Mouse (Mus musculus) MEL (cell line): ENCODE data around the gene Macf1. TPM values are rescaled to one million over a fixed set of nuclear protein-coding genes. Genes with fewer than 3 reads are reported as not detected.
"Not testable (repeated sequence)": the region's sequence is repeated elsewhere in the genome, so short reads cannot be mapped to it uniquely, and the experiment has no call there.

Experiments
- DNase-seq: peaks from one replicate; pipeline ENCODE4 v3.0.0; 2011; ENCODE audit warnings: low read depth, low spot score
- H3K27ac ChIP-seq: 2 replicates; pipeline ENCODE4 v1.5.1; 2012; ENCODE audit warnings: low read depth, mild to moderate bottlenecking, control low read depth, low read length, moderate library complexity; ENCODE audit not compliant: control insufficient read depth
- H3K27me3 ChIP-seq, 2 experiments: fragments of 150-350 bp in 1 of 2; sonication (generic) in 1 of 2; 2 replicates each; pipeline ENCODE4 v1.6.1; 2012; ENCODE audit warnings: low read length in 2 of 2, mild to moderate bottlenecking in 2 of 2, improper control_type of control experiment in 1 of 2, moderate library complexity in 1 of 2; ENCODE audit not compliant: insufficient read depth in 2 of 2, control insufficient read depth in 1 of 2
- H3K36me3 ChIP-seq, 2 experiments: 2 replicates each; pipeline ENCODE4 v1.6.1; 2012 to 2014; ENCODE audit warnings: low read length in 2 of 2, improper control_type of control experiment in 1 of 2, inconsistent platforms in 1 of 2, mild to moderate bottlenecking in 1 of 2; ENCODE audit not compliant: insufficient read depth in 2 of 2, control insufficient read depth in 1 of 2
- H3K4me1 ChIP-seq, 2 experiments: fragments of 150-350 bp in 1 of 2; sonication (generic) in 1 of 2; 2 replicates each; pipeline ENCODE4 v1.6.1; 2012; ENCODE audit warnings: low read length in 2 of 2, improper control_type of control experiment in 1 of 2, mild to moderate bottlenecking in 1 of 2; ENCODE audit not compliant: insufficient read depth in 2 of 2, control insufficient read depth in 1 of 2
- H3K4me3 ChIP-seq, 2 experiments: fragments of 150-350 bp in 1 of 2; sonication (generic) in 1 of 2; 2 replicates each; pipeline ENCODE4 v1.5.1; 2012; ENCODE audit warnings: low read depth in 2 of 2, low read length in 2 of 2, mild to moderate bottlenecking in 2 of 2, moderate library complexity in 2 of 2, control low read depth in 1 of 2, improper control_type of control experiment in 1 of 2; ENCODE audit not compliant: control insufficient read depth in 1 of 2, insufficient read depth in 1 of 2
- H3K79me2 ChIP-seq: 2 replicates; pipeline ENCODE4 v1.6.1; 2012; ENCODE audit warnings: mild to moderate bottlenecking, low read length, moderate library complexity; ENCODE audit not compliant: control insufficient read depth, poor library complexity, insufficient read depth
- H3K9ac ChIP-seq: 2 replicates; pipeline ENCODE4 v1.6.1; 2012; ENCODE audit warnings: low read depth, mild to moderate bottlenecking, control low read depth, low read length, moderate library complexity; ENCODE audit not compliant: control insufficient read depth, poor library complexity, severe bottlenecking
- H3K9me3 ChIP-seq: fragments of 150-350 bp; sonication (generic); replicated peaks from 2 replicates; pipeline ENCODE4 v1.6.1; 2012; ENCODE audit warnings: mild to moderate bottlenecking, low read length, improper control_type of control experiment, moderate library complexity; ENCODE audit not compliant: insufficient read depth
- CHD1 ChIP-seq: IDR thresholded peaks from 2 replicates; pipeline ENCODE4 v1.6.1; 2012; ENCODE audit warnings: low read depth, mild to moderate bottlenecking, inconsistent platforms, low read length, improper control_type of control experiment
- CHD2 ChIP-seq: IDR thresholded peaks from 2 replicates; pipeline ENCODE4 v1.6.1; 2011; ENCODE audit warnings: low read length, improper control_type of control experiment
- E2F4 ChIP-seq: IDR thresholded peaks from 2 replicates; pipeline ENCODE4 v1.6.1; 2011; ENCODE audit warnings: low read depth, low read length, improper control_type of control experiment, borderline replicate concordance
- EP300 ChIP-seq, 2 experiments: IDR thresholded peaks; 2 replicates each; pipeline ENCODE4 v1.6.1; 2011; ENCODE audit warnings: improper control_type of control experiment in 2 of 2, low read length in 2 of 2, low read depth in 1 of 2, mild to moderate bottlenecking in 1 of 2
- ETS1 ChIP-seq: IDR thresholded peaks from 2 replicates; pipeline ENCODE4 v1.6.1; 2012; ENCODE audit warnings: low read depth, mild to moderate bottlenecking, inconsistent platforms, low read length, improper control_type of control experiment, moderate library complexity
- GABPA ChIP-seq: IDR thresholded peaks from 2 replicates; pipeline ENCODE4 v1.6.1; 2012; ENCODE audit warnings: low read depth, mild to moderate bottlenecking, inconsistent platforms, low read length, improper control_type of control experiment, moderate library complexity
- HCFC1 ChIP-seq: IDR thresholded peaks from 2 replicates; pipeline ENCODE4 v1.6.1; 2012; ENCODE audit warnings: low read depth, mild to moderate bottlenecking, inconsistent platforms, low read length, improper control_type of control experiment, moderate library complexity
- KAT2A ChIP-seq: conservative IDR thresholded peaks from 2 replicates; pipeline ENCODE4 v1.6.1; 2012; ENCODE audit warnings: low read depth, low read length, improper control_type of control experiment, inconsistent platforms
- MEF2A ChIP-seq: IDR thresholded peaks from 2 replicates; pipeline ENCODE4 v1.6.1; 2014; ENCODE audit warnings: low read depth, mild to moderate bottlenecking, inconsistent platforms, low read length, improper control_type of control experiment; ENCODE audit not compliant: poor library complexity, insufficient replicate concordance, severe bottlenecking; ENCODE audit errors: extremely low read depth
- MXI1 ChIP-seq: IDR thresholded peaks from 2 replicates; pipeline ENCODE4 v1.6.1; 2011; ENCODE audit warnings: mild to moderate bottlenecking, low read depth, low read length, improper control_type of control experiment
- NELFE ChIP-seq: IDR thresholded peaks from 2 replicates; pipeline ENCODE4 v1.6.1; 2011; ENCODE audit warnings: low read depth, low read length, improper control_type of control experiment
- NRF1 ChIP-seq: IDR thresholded peaks from 2 replicates; pipeline ENCODE4 v1.6.1; 2014; ENCODE audit warnings: low read depth, mild to moderate bottlenecking, inconsistent platforms, low read length, improper control_type of control experiment, moderate library complexity; ENCODE audit not compliant: poor library complexity, insufficient read depth, severe bottlenecking
- POLR2AphosphoS2 ChIP-seq: IDR thresholded peaks from 2 replicates; pipeline ENCODE4 v1.6.1; 2011; ENCODE audit warnings: low read length, improper control_type of control experiment
- RCOR1 ChIP-seq: IDR thresholded peaks from 2 replicates; pipeline ENCODE4 v1.6.1; 2012; ENCODE audit warnings: low read depth, mild to moderate bottlenecking, inconsistent platforms, low read length, improper control_type of control experiment
- SMC3 ChIP-seq: IDR thresholded peaks from 2 replicates; pipeline ENCODE4 v1.6.1; 2011; ENCODE audit warnings: low read depth, low read length, improper control_type of control experiment
- USF1 ChIP-seq: IDR thresholded peaks from 2 replicates; pipeline ENCODE4 v1.6.1; 2014; ENCODE audit warnings: low read depth, mild to moderate bottlenecking, inconsistent platforms, low read length, improper control_type of control experiment, moderate library complexity
- ZC3H11A ChIP-seq: IDR thresholded peaks from 2 replicates; pipeline ENCODE4 v1.6.1; 2012; ENCODE audit warnings: low read depth, mild to moderate bottlenecking, inconsistent platforms, low read length, improper control_type of control experiment
- ZMIZ1 ChIP-seq: IDR thresholded peaks from 2 replicates; pipeline ENCODE4 v1.6.1; 2012; ENCODE audit warnings: low read depth, mild to moderate bottlenecking, inconsistent platforms, low read length, improper control_type of control experiment, moderate library complexity
- ZNF384 ChIP-seq: IDR thresholded peaks from 2 replicates; pipeline ENCODE4 v1.6.1; 2012; ENCODE audit warnings: low read depth, mild to moderate bottlenecking, inconsistent platforms, low read length, improper control_type of control experiment
- polyA plus RNA-seq, 2 experiments: library from polyadenylated mRNA; stranded (reverse) in 1 of 2; unstranded in 1 of 2; fragments of >175 nt in 1 of 2; fragments of >200 nt in 1 of 2; gene quantifications; 2 replicates each; pipeline versions ENCODE4 v1.2.1 to v1.2.4; 2012; ENCODE audit warnings: low replicate concordance in 2 of 2, low read depth in 1 of 2; ENCODE audit not compliant: insufficient read length in 2 of 2, insufficient read depth in 1 of 2, missing spikeins in 1 of 2
- total RNA-seq: library from RNA; depleted of rRNA; stranded (reverse); fragments of 300-350 nt; gene quantifications from 2 replicates; pipeline ENCODE4 v1.2.3, GENCODE M21; 2012

Macf1 gene
- total and polyA plus RNA-seq, 3 experiments = 18.5 to 71.4 (median 60.8) TPM

GRCm38 (mm10) chr4:123632116-123632515 lies 52.0 kb downstream of the Macf1 start:
- not testable (repeated sequence) for H3K27ac ChIP-seq, H3K4me1 ChIP-seq, H3K27me3 ChIP-seq, H3K9me3 ChIP-seq, H3K36me3 ChIP-seq, H3K79me2 ChIP-seq, H3K4me3 ChIP-seq, H3K9ac ChIP-seq
- peak; percentile 24; the same call in 1 of the 2 replicates for TF ChIP-seq ZNF384
- peak; percentile 35 for DNase-seq

GRCm38 (mm10) chr4:123631654-123632053 lies 52.5 kb downstream of the Macf1 start:
- no peak overlapping the region for H3K9ac ChIP-seq
- H3K4me1 ChIP-seq = peaks cover 0 to 2% of the 10 kb centered on the region in 2 experiments; a peak in 1 of 4 replicates
- no peak for DNase-seq
- H3K4me3 ChIP-seq = no peak overlapping the region
- H3K79me2 ChIP-seq = no peaks in the 10 kb centered on the region
- no peak for TF ChIP-seq EP300 (IDR thresholded peaks at IDR 0.05; ENCODE audit: low read depth in 1 of 2, low read length in 2 of 2)
- no peak for TF ChIP-seq CHD1
- no peak for TF ChIP-seq ETS1
- TF ChIP-seq MXI1 = no peak
- TF ChIP-seq HCFC1 = no peak
- no peak for TF ChIP-seq NELFE
- no peak for TF ChIP-seq MEF2A
- no peak for TF ChIP-seq ZNF384
- TF ChIP-seq GABPA = no peak
- TF ChIP-seq ZC3H11A = no peak
- TF ChIP-seq USF1 = no peak
- no peak for TF ChIP-seq E2F4
- TF ChIP-seq ZMIZ1 = no peak
- no peak for TF ChIP-seq RCOR1
- no peak for TF ChIP-seq KAT2A
- no peak for TF ChIP-seq CHD2
- no peak for TF ChIP-seq POLR2AphosphoS2
- no peak for TF ChIP-seq SMC3
- no peak for TF ChIP-seq NRF1
- H3K9me3 ChIP-seq = no peaks in the 10 kb centered on the region
- no peaks in the 10 kb centered on the region; a peak in 1 of 4 replicates for H3K27me3 ChIP-seq
- 0 out of 4 replicates have a peak, but pooled peaks cover 0 to 2% of the 10 kb centered on the region in 2 experiments for H3K36me3 ChIP-seq
- no peak overlapping the region for H3K27ac ChIP-seq
